Mouse (Mus musculus) neutrophil, adult 5-6 weeks (primary cell): ENCODE results near the gene Plod2. TPM values are rescaled to one million over a fixed set of nuclear protein-coding genes. Genes with fewer than 3 reads are reported as not detected.

Source experiments
- ATAC-seq: fragments of 151-379, 151-347 bp; 2 replicates; pipeline ENCODE4 v1.8.0; 2017; ENCODE audit warnings: mild to moderate bottlenecking, moderate TSS enrichment; ENCODE audit not compliant: insufficient number of reproducible peaks, poor library complexity, low FRiP score, severe bottlenecking; ENCODE audit errors: extremely low read depth
- total RNA-seq: library from RNA; stranded (forward); fragments of 200-1000 nt; gene quantifications from 2 replicates; pipeline ENCODE4 v1.2.3, GENCODE M21; 2017

The Plod2 gene
- total RNA-seq: 0.23 and 0.37 TPM in 2 replicates

GRCm38 (mm10) chr9:92541977-92542561, at the start of gene Plod2:
Gene Plod2, plus strand, starts transcription at chr9:92542223.
- ATAC-seq: no peak

GRCm38 (mm10) chr9:92499710-92500410, 42.2 kb upstream of the Plod2 start:
- ATAC-seq: no peak

- ATAC-seq: no peak
These were observed 37.8 kb upstream of the Plod2 start for GRCm38 (mm10) chr9:92504256-92504655.

GRCm38 (mm10) chr9:92504889-92505288, 37.1 kb upstream of the Plod2 start:
- ATAC-seq: no peak

- ATAC-seq: no peak
These were observed 30.3 kb upstream of the Plod2 start for GRCm38 (mm10) chr9:92511696-92512095.

- ATAC-seq: no peak
These were observed 25.0 kb upstream of the Plod2 start for GRCm38 (mm10) chr9:92517036-92517435.

GRCm38 (mm10) chr9:92520751-92521150, 21.3 kb upstream of the Plod2 start:
- ATAC-seq: no peak

- no peak for ATAC-seq
These were observed 17.5 kb upstream of the Plod2 start for GRCm38 (mm10) chr9:92524506-92524905.

GRCm38 (mm10) chr9:92530055-92530454, 12.0 kb upstream of the Plod2 start:
- no peak for ATAC-seq

GRCm38 (mm10) chr9:92537735-92538134, 4.3 kb upstream of the Plod2 start:
- ATAC-seq: no peak

- no peak for ATAC-seq
These were observed 3.8 kb upstream of the Plod2 start for GRCm38 (mm10) chr9:92538216-92538615.

GRCm38 (mm10) chr9:92542591-92543416, 781 bp downstream of the Plod2 start:
- no peak for ATAC-seq

- no peak for ATAC-seq
These were observed 2.1 kb downstream of the Plod2 start for GRCm38 (mm10) chr9:92544146-92544545.

- ATAC-seq: no peak
These were observed 3.0 kb downstream of the Plod2 start for GRCm38 (mm10) chr9:92545021-92545420.

GRCm38 (mm10) chr9:92546446-92546845, 4.4 kb downstream of the Plod2 start:
- no peak for ATAC-seq

GRCm38 (mm10) chr9:92547106-92547505, 5.1 kb downstream of the Plod2 start:
- no peak for ATAC-seq

- ATAC-seq: no peak
These were observed 5.8 kb downstream of the Plod2 start for GRCm38 (mm10) chr9:92547821-92548220.

GRCm38 (mm10) chr9:92548603-92549002, 6.6 kb downstream of the Plod2 start:
- no peak for ATAC-seq

- no peak for ATAC-seq
These were observed 7.9 kb downstream of the Plod2 start for GRCm38 (mm10) chr9:92549811-92550490.
